Mouse (Mus musculus) erythroblast, embryonic 14.5 days (primary cell): ENCODE data around the gene BC107364.
"Not testable (repeated sequence)": the region's sequence is repeated elsewhere in the genome, so short reads cannot be mapped to it uniquely, and the experiment has no call there.

ENCODE experiments used
- GATA1 ChIP-seq: IDR thresholded peaks from 2 replicates; pipeline ENCODE4 v1.6.1; 2012; ENCODE audit warnings: low read length, inconsistent platforms, mixed read lengths
- TAL1 ChIP-seq: IDR thresholded peaks from 3 replicates; pipeline ENCODE4 v1.6.1; 2012; ENCODE audit warnings: low read length, inconsistent platforms, mixed read lengths

GRCm38 (mm10) chr3:96387202-96387601 lies 64.9 kb downstream of the BC107364 start:
- not testable (repeated sequence) for TF ChIP-seq GATA1, TAL1
